Mouse (Mus musculus): ENCODE data around the gene Dicer1. TPM values are rescaled to one million over a fixed set of nuclear protein-coding genes. Genes with fewer than 3 reads are reported as not detected.

The Dicer1 gene
- polyA plus RNA-seq, 1 experiment from 2014 or later, result 26.0 TPM

DNA sequence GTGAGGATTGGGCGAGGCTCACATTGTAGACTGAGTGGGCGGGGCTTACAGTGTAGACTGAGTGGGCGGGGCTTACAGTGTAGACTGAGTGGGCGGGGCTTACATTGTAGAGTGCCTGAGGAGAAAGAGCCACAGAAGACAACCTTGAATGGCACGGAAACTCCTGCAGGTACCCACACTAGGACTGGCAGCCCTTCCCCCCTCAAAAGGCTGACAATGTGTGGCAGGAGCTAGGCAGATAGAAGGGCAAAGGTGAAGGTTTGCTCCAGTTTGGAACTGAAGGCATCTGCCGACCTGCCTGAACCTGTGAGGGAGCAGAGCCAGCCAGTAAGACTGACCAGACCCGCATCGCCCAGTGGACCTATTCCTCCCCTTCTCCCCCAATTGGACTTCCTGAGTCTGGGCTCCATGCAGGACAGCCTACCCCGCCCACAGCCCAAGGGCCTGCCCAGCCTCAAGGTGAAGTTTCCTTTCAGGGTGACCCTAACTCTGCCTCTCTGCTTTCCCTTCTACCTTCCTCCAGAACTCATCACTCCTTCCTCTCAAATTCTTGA is 74.3 kb downstream of the Dicer1 start:
- WGBS, result 83% methylated on average over 9 of the region's 9 CpGs
- ATAC-seq (ENCODE audit: extremely low read depth, insufficient number of reproducible peaks, low FRiP score, low TSS enrichment), result no peak

DNA sequence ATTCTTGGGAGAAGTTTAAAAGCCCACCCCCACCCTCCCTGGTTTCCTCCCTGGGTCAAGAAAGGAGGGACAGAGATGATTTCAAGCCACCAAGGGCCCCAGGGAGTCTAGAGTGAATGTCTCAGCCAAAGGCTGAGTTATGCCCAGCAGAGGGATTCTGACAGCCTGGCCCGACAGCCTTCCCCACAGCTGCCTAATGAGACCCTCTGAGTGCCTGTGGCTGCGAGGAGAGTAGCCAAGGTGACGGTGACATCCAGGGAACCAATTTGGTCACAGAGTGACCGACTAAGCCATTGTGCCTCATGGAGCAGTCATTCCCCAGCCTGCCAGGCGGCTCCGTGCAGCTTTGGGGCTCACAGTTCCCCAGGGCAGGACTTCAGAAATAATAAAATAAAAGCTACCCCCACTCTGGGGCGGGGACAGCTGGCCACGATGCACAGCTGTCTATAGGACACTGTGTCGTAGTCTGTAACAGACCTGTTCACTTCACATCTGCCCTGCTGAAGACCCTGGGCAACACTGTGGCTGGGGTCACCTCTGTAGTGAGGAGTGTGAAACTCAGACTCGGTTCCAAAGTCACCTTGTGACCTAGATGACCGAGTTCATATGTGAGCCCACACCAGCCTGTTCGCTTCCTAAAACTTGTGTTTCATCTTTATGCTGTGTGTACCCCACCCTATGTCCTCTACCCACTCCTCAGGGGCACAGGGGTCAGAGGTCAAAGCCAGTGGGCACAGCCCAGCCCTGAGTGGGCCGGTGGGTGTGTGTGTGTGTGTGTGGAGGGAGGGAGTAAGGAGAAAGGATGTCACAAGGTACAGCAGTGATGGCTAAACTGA is 75.0 kb downstream of the Dicer1 start:
- 76% methylated on average over 13 of the region's 13 CpGs for WGBS
- H3K4me1 ChIP-seq, result peaks cover 5% of the 10 kb centered on the region; the same call in 1 of the 2 replicates

More for the DNA sequence above, 74.3 kb downstream of the Dicer1 start:
- Histone ChIP-seq H3K27me3 (replicated peaks) (0 out of 2 replicates have a peak, but pooled peaks cover 3% of the 10 kb centered on the region), H3K27ac (replicated peaks) (no peak overlapping the region), H3K36me3 (no peaks in the 10 kb centered on the region), H3K4me3 (no peak overlapping the region), H3K9ac (no peak overlapping the region), H3K9me3 (no peaks in the 10 kb centered on the region), H3K4me1 (0 out of 2 replicates have a peak, but pooled peaks cover 4% of the 10 kb centered on the region), H3K4me2 (no peak overlapping the region)

DNA sequence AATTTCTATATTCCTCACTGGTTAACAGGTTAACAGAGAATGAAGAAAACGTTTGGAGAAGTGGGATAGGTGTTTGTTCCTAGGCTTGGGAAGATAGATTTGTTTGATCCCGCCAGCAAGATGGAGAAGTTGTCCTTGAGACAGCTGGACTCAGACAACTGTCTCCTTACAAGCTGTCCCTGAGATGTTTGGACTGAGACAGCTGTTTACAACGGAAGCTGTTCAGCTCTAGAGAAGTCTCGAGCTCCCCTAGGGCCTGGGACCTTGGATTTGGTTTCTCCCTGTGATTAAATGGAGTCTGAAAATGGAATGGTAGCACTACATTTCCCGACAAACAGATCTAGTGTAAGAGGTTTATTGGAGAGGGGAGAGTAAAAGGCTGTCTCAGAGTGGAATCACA is 78.8 kb downstream of the Dicer1 start:
- WGBS, result 60% methylated on average over 5 of the region's 5 CpGs
- H3K9me3 ChIP-seq, result no peaks in the 10 kb centered on the region
- no peak for ATAC-seq (ENCODE audit: extremely low read depth, insufficient number of reproducible peaks, low FRiP score, low TSS enrichment)
- 0 out of 2 replicates have a peak, but pooled peaks cover 3% of the 10 kb centered on the region for H3K27me3 ChIP-seq (replicated peaks)
- H3K27ac ChIP-seq (replicated peaks), result no peak overlapping the region
- no peaks in the 10 kb centered on the region for H3K36me3 ChIP-seq
- H3K9ac ChIP-seq, result no peak overlapping the region
- H3K4me1 ChIP-seq, result peaks cover 11% of the 10 kb centered on the region
- no peak overlapping the region for H3K4me3 ChIP-seq
- no peak overlapping the region for H3K4me2 ChIP-seq

More for the DNA sequence above, 75.0 kb downstream of the Dicer1 start:
- Histone ChIP-seq H3K4me3 (no peak overlapping the region), H3K27ac (replicated peaks) (no peak overlapping the region), H3K36me3 (no peaks in the 10 kb centered on the region), H3K9me3 (no peaks in the 10 kb centered on the region), H3K9ac (no peak overlapping the region), H3K4me2 (no peak overlapping the region), H3K27me3 (replicated peaks) (0 out of 2 replicates have a peak, but pooled peaks cover 3% of the 10 kb centered on the region)
- ATAC-seq (ENCODE audit: extremely low read depth, insufficient number of reproducible peaks, low FRiP score, low TSS enrichment), result no peak; the same call in 1 of the 2 replicates

DNA sequence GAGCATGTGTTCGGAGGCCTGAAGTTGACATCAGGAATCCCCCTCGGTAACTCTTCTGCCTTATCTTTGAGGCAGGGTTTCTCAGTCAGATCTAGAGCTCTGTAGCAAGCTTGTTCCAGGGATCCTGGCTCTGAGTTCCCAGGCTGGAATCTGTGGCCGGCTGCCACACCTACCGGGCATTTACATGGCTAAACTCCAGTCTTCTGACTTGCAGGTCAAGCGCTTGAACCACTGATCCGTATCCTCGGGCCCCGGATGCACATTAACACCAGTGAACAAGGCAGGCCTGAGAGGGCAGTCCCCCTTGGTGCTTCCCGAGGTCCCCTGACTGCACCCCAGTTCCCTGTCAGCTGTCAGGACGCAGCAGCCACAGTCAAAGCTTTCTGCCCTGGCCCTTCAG is 79.3 kb downstream of the Dicer1 start:
- WGBS, result 62% methylated on average over 10 of the region's 10 CpGs

DNA sequence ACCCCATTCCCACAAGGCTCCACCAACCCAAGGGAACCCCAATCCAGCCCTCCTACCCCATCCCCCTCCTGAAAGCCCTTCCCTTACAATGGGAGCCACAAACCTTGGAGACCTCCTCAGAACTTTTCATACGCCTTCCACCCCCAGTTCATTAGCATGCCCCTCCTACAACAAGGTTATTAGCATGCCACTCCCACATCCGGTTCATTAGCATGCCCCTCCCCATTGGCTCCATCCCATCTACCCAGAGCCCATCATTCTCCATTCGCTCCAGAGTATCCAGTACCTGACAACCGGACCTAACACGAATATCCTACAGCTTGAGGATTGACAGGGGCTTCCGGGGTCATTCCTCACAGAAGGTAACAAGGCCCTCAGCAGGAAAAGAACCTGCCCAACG is 83.9 kb downstream of the Dicer1 start:
- Histone ChIP-seq H3K9ac (no peak overlapping the region), H3K4me1 (peaks cover 9% of the 10 kb centered on the region), H3K4me3 (no peak overlapping the region), H3K4me2 (no peak overlapping the region), H3K36me3 (no peaks in the 10 kb centered on the region), H3K27ac (replicated peaks) (no peak overlapping the region), H3K27me3 (replicated peaks) (peaks cover 6% of the 10 kb centered on the region; the same call in 1 of the 2 replicates), H3K9me3 (no peaks in the 10 kb centered on the region)
- no peak for ATAC-seq (ENCODE audit: extremely low read depth, insufficient number of reproducible peaks, low FRiP score, low TSS enrichment)
- 64% methylated on average over 7 of the region's 7 CpGs for WGBS

More for the DNA sequence above, 79.3 kb downstream of the Dicer1 start:
- no peak overlapping the region for H3K4me2 ChIP-seq
- peaks cover 11% of the 10 kb centered on the region for H3K4me1 ChIP-seq
- no peak overlapping the region for H3K27ac ChIP-seq (replicated peaks)
- ATAC-seq (ENCODE audit: extremely low read depth, insufficient number of reproducible peaks, low FRiP score, low TSS enrichment), result no peak
- 0 out of 2 replicates have a peak, but pooled peaks cover 3% of the 10 kb centered on the region for H3K27me3 ChIP-seq (replicated peaks)
- no peak overlapping the region for H3K4me3 ChIP-seq
- no peaks in the 10 kb centered on the region for H3K9me3 ChIP-seq
- H3K9ac ChIP-seq, result no peak overlapping the region
- H3K36me3 ChIP-seq, result no peaks in the 10 kb centered on the region

DNA sequence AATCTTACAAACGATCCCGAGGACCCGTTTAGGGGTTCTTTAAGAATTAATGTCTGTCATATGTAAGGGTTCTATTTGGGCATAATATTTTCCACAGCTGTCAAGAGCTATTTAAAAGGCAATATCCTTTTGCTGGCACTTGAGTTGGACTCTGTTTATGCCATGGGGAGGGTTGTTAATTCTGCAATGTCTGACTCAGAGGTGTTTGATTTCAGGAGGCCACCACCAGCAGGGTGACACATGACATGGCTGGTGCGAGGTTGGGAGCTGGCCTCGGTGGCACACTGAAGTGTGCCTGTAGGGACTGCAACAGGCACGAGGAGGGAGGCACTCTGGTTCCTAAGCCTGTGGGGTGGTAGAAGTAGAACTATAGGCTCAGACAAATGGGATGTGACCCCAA is 85.8 kb downstream of the Dicer1 start:
- Histone ChIP-seq H3K4me3 (no peak overlapping the region), H3K9ac (no peak overlapping the region), H3K4me1 (no peaks in the 10 kb centered on the region), H3K27me3 (replicated peaks) (peaks cover 6% of the 10 kb centered on the region; the same call in 1 of the 2 replicates), H3K36me3 (no peaks in the 10 kb centered on the region), H3K4me2 (no peak overlapping the region), H3K27ac (replicated peaks) (no peak overlapping the region), H3K9me3 (no peaks in the 10 kb centered on the region)
- 72% methylated on average over 6 of the region's 6 CpGs for WGBS
- ATAC-seq (ENCODE audit: extremely low read depth, insufficient number of reproducible peaks, low FRiP score, low TSS enrichment), result no peak

DNA sequence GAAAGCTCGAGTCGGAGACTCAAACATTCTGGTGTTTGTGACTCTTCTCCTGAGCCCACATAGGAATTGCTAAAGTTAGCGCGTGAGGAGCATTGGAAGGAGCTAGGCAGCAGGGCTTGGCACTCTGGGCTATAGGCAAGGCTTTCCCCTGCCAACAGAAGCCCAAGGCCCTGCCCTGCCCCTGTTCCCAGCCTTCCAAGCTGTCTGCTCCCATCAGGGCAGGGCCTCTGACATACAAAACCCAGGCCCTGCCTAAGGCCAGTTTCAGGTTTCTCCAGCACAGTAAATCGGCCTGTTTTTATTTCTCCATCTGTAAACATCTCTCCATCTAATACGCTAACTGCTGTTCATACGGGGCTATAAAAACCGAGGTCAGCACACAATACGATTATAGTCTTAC is 86.2 kb downstream of the Dicer1 start:
- Histone ChIP-seq H3K36me3 (no peaks in the 10 kb centered on the region), H3K9ac (no peak overlapping the region), H3K4me1 (no peaks in the 10 kb centered on the region), H3K9me3 (no peaks in the 10 kb centered on the region), H3K27me3 (replicated peaks) (peaks cover 6% of the 10 kb centered on the region; the same call in 1 of the 2 replicates), H3K4me2 (no peak overlapping the region), H3K4me3 (no peak overlapping the region), H3K27ac (replicated peaks) (no peak overlapping the region)
- no peak for ATAC-seq (ENCODE audit: extremely low read depth, insufficient number of reproducible peaks, low FRiP score, low TSS enrichment)
- WGBS, result 79% methylated on average over 9 of the region's 9 CpGs

DNA sequence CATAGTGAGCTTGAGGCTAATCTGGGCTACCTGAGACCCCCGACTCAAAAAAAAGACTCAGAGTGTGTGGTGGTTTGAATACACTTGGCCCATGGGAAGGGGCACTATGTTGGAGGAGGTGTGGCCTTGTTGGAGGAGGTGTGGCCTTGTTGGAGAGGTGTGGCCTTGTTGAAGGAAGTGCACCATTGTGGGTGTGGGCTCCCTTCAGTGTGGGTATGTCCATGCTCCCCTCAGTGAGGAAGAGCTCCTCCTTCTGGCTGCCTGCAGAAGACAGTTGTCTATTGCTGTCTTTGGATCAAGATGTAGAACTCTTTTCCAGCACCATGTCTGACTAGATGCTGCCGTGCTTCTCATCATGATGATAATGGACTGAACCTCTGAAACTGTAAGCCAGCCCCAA is 95.6 kb downstream of the Dicer1 start:
- no peak overlapping the region for H3K9ac ChIP-seq
- H3K36me3 ChIP-seq, result no peaks in the 10 kb centered on the region
- 77% methylated on average over 2 of the region's 2 CpGs for WGBS
- peaks cover 9% of the 10 kb centered on the region; the same call in 1 of the 2 replicates for H3K9me3 ChIP-seq
- ATAC-seq (ENCODE audit: extremely low read depth, insufficient number of reproducible peaks, low FRiP score, low TSS enrichment), result no peak
- peaks cover 3% of the 10 kb centered on the region for H3K27me3 ChIP-seq (replicated peaks)
- H3K4me1 ChIP-seq, result peaks cover 12% of the 10 kb centered on the region
- no peak overlapping the region for H3K4me3 ChIP-seq
- H3K4me2 ChIP-seq, result no peak overlapping the region
- no peak overlapping the region for H3K27ac ChIP-seq (replicated peaks)

DNA sequence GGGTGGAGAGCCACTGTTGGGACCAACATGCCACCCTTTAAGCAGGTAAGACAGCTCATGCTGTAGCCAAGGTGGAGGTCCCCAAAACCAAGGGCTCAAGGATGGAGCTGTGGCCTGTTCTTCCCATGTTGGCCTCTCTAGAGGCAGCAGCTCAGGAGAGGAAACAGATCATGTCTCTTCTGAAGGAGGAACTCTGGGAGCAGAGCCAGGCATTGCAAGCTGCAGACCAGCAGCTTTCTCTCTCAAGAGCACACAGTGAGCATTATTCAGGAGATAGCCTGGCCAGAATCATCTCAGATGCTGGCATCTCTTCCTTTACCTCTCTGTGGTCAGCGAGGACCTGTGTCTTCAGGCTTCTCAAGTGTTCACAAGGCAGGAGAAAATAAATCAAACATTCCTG is 96.7 kb downstream of the Dicer1 start:
- peaks cover 12% of the 10 kb centered on the region for H3K27me3 ChIP-seq (replicated peaks)
- no peak overlapping the region for H3K9ac ChIP-seq
- peaks cover 9% of the 10 kb centered on the region; the same call in 1 of the 2 replicates for H3K9me3 ChIP-seq
- H3K4me2 ChIP-seq, result no peak overlapping the region
- WGBS, result 75% methylated on average over 1 of the region's 1 CpGs
- no peaks in the 10 kb centered on the region for H3K36me3 ChIP-seq
- no peak for ATAC-seq (ENCODE audit: extremely low read depth, insufficient number of reproducible peaks, low FRiP score, low TSS enrichment)
- H3K4me3 ChIP-seq, result no peak overlapping the region
- H3K27ac ChIP-seq (replicated peaks), result no peak overlapping the region
- peaks cover 12% of the 10 kb centered on the region for H3K4me1 ChIP-seq

DNA sequence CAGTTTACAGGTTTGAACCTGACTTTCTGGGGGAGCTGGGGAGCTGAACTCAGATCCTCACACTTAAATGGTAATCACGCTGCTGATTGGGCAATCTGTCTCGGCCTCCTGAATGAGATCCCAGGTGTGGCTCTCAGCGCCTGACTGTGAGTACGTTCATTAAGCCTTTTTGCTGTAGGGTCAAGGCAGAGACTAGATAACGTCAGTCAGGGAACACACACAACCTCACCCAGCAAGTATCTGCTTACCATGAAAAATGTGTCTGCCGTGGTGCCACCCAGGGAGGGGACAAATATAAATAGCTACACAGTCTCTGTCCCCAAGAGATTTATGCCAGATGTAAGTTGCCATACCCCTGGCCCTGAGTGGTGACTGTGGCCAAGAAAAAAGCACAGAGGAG is 99.7 kb downstream of the Dicer1 start:
- no peaks in the 10 kb centered on the region for H3K36me3 ChIP-seq
- 30% methylated on average over 6 of the region's 6 CpGs for WGBS
- H3K4me2 ChIP-seq, result no peak overlapping the region
- peaks cover 31% of the 10 kb centered on the region for H3K27me3 ChIP-seq (replicated peaks)
- no peak overlapping the region for H3K4me3 ChIP-seq
- H3K9ac ChIP-seq, result no peak overlapping the region
- H3K27ac ChIP-seq (replicated peaks), result no peak overlapping the region
- peaks cover 9% of the 10 kb centered on the region; the same call in 1 of the 2 replicates for H3K9me3 ChIP-seq
- peaks cover 12% of the 10 kb centered on the region for H3K4me1 ChIP-seq
- ATAC-seq (ENCODE audit: extremely low read depth, insufficient number of reproducible peaks, low FRiP score, low TSS enrichment), result no peak

DNA sequence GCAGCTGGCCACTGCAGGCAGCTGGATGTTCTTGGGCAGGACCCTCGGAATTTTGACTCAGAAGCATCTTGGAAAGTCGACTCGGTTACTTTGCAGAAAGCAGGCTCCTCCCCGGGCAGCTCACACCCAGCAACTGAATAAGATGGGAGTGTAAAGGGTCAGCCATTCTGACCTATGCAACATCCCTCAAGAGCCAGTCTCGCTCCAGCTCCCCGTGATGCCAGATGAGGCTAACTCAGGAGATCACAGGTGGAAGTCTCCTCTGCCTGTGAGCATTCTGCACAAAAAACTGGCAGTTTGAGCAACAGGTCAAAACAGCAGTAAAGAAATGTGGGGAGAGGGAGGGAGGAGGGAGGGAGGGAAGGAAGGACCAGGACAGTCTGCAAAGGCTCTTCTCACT is 100.5 kb downstream of the Dicer1 start:
- no peak overlapping the region for H3K4me3 ChIP-seq
- peaks cover 38% of the 10 kb centered on the region for H3K27me3 ChIP-seq (replicated peaks)
- H3K4me2 ChIP-seq, result no peak overlapping the region
- ATAC-seq (ENCODE audit: extremely low read depth, insufficient number of reproducible peaks, low FRiP score, low TSS enrichment), result no peak
- H3K9ac ChIP-seq, result no peak overlapping the region
- H3K36me3 ChIP-seq, result no peaks in the 10 kb centered on the region
- peaks cover 12% of the 10 kb centered on the region for H3K4me1 ChIP-seq
- H3K27ac ChIP-seq (replicated peaks), result no peak overlapping the region
- WGBS, result 57% methylated on average over 6 of the region's 6 CpGs
- H3K9me3 ChIP-seq, result peaks cover 8% of the 10 kb centered on the region; the same call in 1 of the 2 replicates
